Mouse (Mus musculus): ENCODE measurements around the gene Eml6.

- TF ChIP-seq CTCF (IDR thresholded peaks at IDR 0.05; ENCODE audit: insufficient read depth, low read depth, low read length): peak; percentile 41; the same call in 1 of the 2 replicates
- no peak for TF ChIP-seq POLR2A (IDR thresholded peaks at IDR 0.05; ENCODE audit: insufficient read depth, low read depth, low read length)
Observed at GRCm38 (mm10) chr11:30057299-30057698, 31.5 kb upstream of the Eml6 start.
